Mouse (Mus musculus) megakaryocyte, embryonic 14.5 days (primary cell): ENCODE measurements at regions not wholly inside any gene's neighbourhood (a gene's known extent, or its start where the extent isn't known, plus 50 kb on each side); places are given as distances from the start of the nearest gene placed in this dataset.

Experiments used
- FLI1 ChIP-seq: IDR thresholded peaks from 2 replicates; pipeline ENCODE4 v1.6.1; 2012; ENCODE audit warnings: low read length, inconsistent platforms, mixed read lengths
- GATA1 ChIP-seq: IDR thresholded peaks from 3 replicates; pipeline ENCODE4 v1.6.1; 2012; ENCODE audit warnings: mixed read lengths, low read length, inconsistent platforms, borderline replicate concordance

DNA sequence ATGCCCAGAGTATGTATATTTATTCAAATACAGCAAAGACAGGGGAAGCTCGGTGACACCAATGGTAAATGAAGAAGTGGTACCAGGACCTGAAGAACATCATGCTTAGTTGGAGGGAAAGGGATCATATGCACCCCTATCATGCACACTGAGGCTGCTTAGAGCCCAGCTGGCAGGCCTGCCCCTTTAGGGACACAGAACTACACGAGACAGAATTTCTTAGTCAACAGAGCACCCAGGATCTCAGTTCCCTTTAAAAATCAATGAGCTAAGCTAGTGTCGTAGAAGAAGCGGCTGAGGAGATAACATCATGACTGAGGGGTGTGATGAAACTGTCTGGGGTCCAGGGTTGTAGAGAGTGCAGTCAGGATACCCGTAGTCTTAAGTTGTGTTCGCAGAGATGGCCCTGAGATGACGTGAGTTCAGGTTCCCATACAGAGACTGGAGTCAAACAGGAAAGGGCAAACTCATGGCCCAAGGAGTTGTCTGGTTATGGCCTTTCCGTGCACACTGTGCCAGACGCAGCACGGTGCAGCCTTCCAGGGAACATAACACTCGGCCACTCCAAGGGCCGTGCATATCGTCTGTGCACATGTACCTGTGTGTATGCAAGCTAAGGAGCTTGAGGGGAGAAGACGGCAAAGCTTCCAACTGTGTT lies 100.0 kb downstream of the Tomm20 start:
- TF ChIP-seq FLI1: no peak
- TF ChIP-seq GATA1: no peak
